In genomic region chr14:11941989-11942514, GRCm38 (mm10) we compare ENCODE assay signal across 14 mouse cellular contexts.
"Had no signal": no experiment of that assay in that cellular context is flagged by ENCODE, and none has a peak within 500 bp of the region (broad histone marks: within the 10 kb centered on the region; RNA-seq: fewer than 3 reads in every experiment).

No protein-coding gene starts in this region.

- H3K27me3 ChIP-seq: liver, embryonic 15.5 days; megakaryocyte, embryonic 14.5 days; midbrain, embryonic 15.5 days; neural tube, embryonic 12.5 days had no signal

- H3K27ac ChIP-seq: left cerebral cortex, adult 2 months; limb, embryonic 10.5 days; liver, embryonic 15.5 days; macrophage; midbrain, embryonic 15.5 days; neural tube, embryonic 12.5 days; stomach, postnatal 0 days had no signal

- DNase-seq: kidney, adult 9 months; lung, adult 2 months; thymus, postnatal 4 days had no signal

- H3K9ac ChIP-seq: liver, embryonic 15.5 days; midbrain, embryonic 15.5 days; neural tube, embryonic 12.5 days had no signal

- H3K4me2 ChIP-seq: liver, embryonic 11.5 days; liver, embryonic 15.5 days; midbrain, embryonic 11.5 days; midbrain, embryonic 15.5 days; neural tube, embryonic 12.5 days had no signal

- H3K4me1 ChIP-seq: liver, embryonic 15.5 days; megakaryocyte, embryonic 14.5 days; midbrain, embryonic 15.5 days; neural tube, embryonic 12.5 days had no signal

- H3K36me3 ChIP-seq: limb, embryonic 10.5 days; liver, embryonic 15.5 days; midbrain, embryonic 15.5 days; neural tube, embryonic 12.5 days had no signal

- H3K9me3 ChIP-seq: limb, embryonic 10.5 days; liver, embryonic 15.5 days; megakaryocyte, embryonic 14.5 days; midbrain, embryonic 15.5 days; neural tube, embryonic 12.5 days had no signal

- ATAC-seq: lung, postnatal 0 days; midbrain, embryonic 15.5 days had no signal

- H3K4me3 ChIP-seq: left cerebral cortex, adult 2 months; limb, embryonic 10.5 days; liver, embryonic 15.5 days; megakaryocyte, embryonic 14.5 days; midbrain, embryonic 15.5 days; neural tube, embryonic 12.5 days had no signal
